Mouse (Mus musculus) forebrain, embryonic 14.5 days (tissue): Measurements from ENCODE around the gene Prr13. TPM values are rescaled to one million over a fixed set of nuclear protein-coding genes. Genes with fewer than 3 reads are reported as not detected.

Experiments
- ATAC-seq: fragments of 200-750 bp; cut with Nextera tagmentation; 2 replicates; pipeline ENCODE4 v1.8.0; 2017; ENCODE audit warnings: mild to moderate bottlenecking, moderate library complexity
- DNase-seq: peaks from one replicate; pipeline ENCODE4 v3.0.0-alpha.2; 2015; ENCODE audit warnings: low spot score
- H3K27ac ChIP-seq: fragments of 300-500 bp; sonication (generic); 2 replicates; pipeline ENCODE4 v1.5.1; 2014; ENCODE audit warnings: low read depth, mild to moderate bottlenecking, control low read depth, low read length, moderate library complexity
- H3K27me3 ChIP-seq: fragments of 300-500 bp; sonication (generic); replicated peaks from 2 replicates; pipeline ENCODE4 v1.6.1; 2014; ENCODE audit warnings: low read length, control low read depth, mixed read lengths; ENCODE audit not compliant: control insufficient read depth, insufficient read depth
- H3K36me3 ChIP-seq: fragments of 300-500 bp; sonication (generic); 2 replicates; pipeline ENCODE4 v1.6.1; 2014; ENCODE audit warnings: low read length, control low read depth; ENCODE audit not compliant: control insufficient read depth, insufficient read depth
- H3K4me1 ChIP-seq: fragments of 300-500 bp; sonication (generic); 2 replicates; pipeline ENCODE4 v1.6.1; 2014; ENCODE audit warnings: antibody characterized with exemption, low read length, control low read depth; ENCODE audit not compliant: control insufficient read depth, insufficient read depth
- H3K4me2 ChIP-seq: fragments of 300-500 bp; sonication (generic); 2 replicates; pipeline ENCODE4 v1.6.1; 2014; ENCODE audit warnings: mild to moderate bottlenecking, control low read depth, low read length
- H3K4me3 ChIP-seq: fragments of 300-500 bp; sonication (generic); 2 replicates; pipeline ENCODE4 v1.5.1; 2014; ENCODE audit warnings: low read depth, low read length, control low read depth
- H3K9ac ChIP-seq: fragments of 300-500 bp; sonication (generic); 2 replicates; pipeline ENCODE4 v1.6.1; 2014; ENCODE audit warnings: mild to moderate bottlenecking, low read length, control low read depth, moderate library complexity
- H3K9me3 ChIP-seq: fragments of 300-500 bp; sonication (generic); replicated peaks from 2 replicates; pipeline ENCODE4 v1.6.1; 2016; ENCODE audit warnings: low read length, control low read depth, mixed read lengths; ENCODE audit not compliant: control insufficient read depth
- WGBS: fragments of 180-500 bp; shearing (Covaris S2); extraction: QIAGEN DNeasy Blood & Tissue Kit; methylation state at CpG from one replicate; pipeline ENCODE4 v1.1.7; 2014; 5-methylcytosine and 5-hydroxymethylcytosine counted together
- polyA plus RNA-seq: library from polyadenylated mRNA; unstranded; fragments of >200 nt; fragmentation: Nextera tagmentation; extraction: Ambion mirVana; gene quantifications from 2 replicates; pipeline ENCODE4 v1.2.1, GENCODE M21; 2014

Prr13 gene
- polyA plus RNA-seq, 1 experiment from 2014 or later: 116 TPM

DNA sequence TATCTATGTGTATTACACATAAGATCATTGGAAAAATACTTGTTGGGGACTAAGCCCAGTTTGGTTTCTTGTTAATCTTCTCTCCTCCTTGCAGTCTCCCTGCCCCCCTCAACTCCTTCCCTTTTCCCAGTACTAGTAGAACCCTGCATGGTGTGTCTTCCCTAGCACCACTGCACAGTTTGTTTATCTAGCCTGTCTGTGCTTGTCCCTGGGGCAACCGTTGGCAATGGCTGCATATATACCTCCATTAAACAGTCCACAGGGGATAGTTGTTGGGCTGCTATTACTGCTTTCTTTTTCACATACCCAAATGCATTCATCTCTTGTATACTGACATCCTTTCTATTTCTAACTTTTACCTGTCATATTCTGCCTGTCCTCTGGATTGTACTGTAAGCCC, 28.8 kb downstream of the Prr13 start:
- ATAC-seq (no peak), DNase-seq (no peak)
- no peak overlapping the region for H3K27ac ChIP-seq
- H3K4me2 ChIP-seq: no peak overlapping the region
- no peak overlapping the region for H3K9ac ChIP-seq
- H3K4me1 ChIP-seq: no peaks in the 10 kb centered on the region
- WGBS: 91% methylated on average over 1 of the region's 1 CpGs
- H3K36me3 ChIP-seq: peaks cover 89% of the 10 kb centered on the region
- no peaks in the 10 kb centered on the region for H3K9me3 ChIP-seq
- H3K4me3 ChIP-seq: no peak overlapping the region
- H3K27me3 ChIP-seq: no peaks in the 10 kb centered on the region

DNA sequence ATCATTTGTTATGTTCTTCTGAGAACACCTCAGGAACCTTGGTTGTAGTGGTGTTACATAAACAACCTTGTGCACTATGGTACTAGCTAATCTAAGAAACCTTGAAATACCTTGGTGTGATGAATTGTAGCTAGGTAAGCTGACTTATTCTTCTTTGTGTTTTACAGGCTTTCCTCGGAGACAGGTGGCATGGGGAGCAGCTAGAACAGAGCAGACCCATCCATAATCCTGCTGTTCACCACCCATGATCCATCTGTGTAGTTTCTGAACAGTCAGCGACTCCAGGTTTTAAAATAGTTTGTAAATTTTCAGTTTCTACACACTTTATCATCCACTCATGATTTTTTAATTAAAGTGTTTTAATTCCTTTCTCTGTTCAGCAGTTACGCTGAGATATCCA, 39.5 kb downstream of the Prr13 start:
- no peak for DNase-seq
- Histone ChIP-seq H3K9me3 (no peaks in the 10 kb centered on the region), H3K4me3 (no peak overlapping the region), H3K9ac (no peak overlapping the region), H3K27me3 (no peaks in the 10 kb centered on the region), H3K4me2 (no peak overlapping the region), H3K36me3 (peaks cover 97% of the 10 kb centered on the region), H3K4me1 (no peaks in the 10 kb centered on the region), H3K27ac (no peak overlapping the region)
- 87% methylated on average over 3 of the region's 3 CpGs for WGBS
- no peak for ATAC-seq

DNA sequence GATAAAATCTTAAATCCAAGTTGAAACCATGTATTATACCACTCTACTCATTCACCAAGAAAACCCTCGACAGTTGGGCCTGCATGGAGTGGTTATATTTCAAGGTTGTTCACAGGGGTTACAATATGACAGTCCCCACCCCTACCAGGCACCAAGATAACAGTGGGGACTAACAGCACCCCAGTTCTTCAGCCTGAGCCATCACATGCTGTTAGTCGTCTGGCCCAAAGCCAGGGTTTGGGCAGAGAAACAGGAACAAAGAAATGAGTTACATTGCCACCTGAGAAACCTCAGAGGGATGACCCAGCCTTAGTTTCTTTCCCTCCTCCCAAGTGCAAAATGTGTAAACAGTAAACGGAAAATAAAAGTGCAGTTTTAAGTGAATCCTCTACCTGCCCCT, 40.5 kb downstream of the Prr13 start:
- DNase-seq: no peak
- Histone ChIP-seq H3K36me3 (peaks cover 97% of the 10 kb centered on the region), H3K4me3 (no peak overlapping the region), H3K4me2 (no peak overlapping the region), H3K9ac (no peak overlapping the region), H3K27me3 (no peaks in the 10 kb centered on the region), H3K27ac (no peak overlapping the region), H3K4me1 (no peaks in the 10 kb centered on the region), H3K9me3 (no peaks in the 10 kb centered on the region)
- no peak for ATAC-seq
- 59% methylated on average over 3 of the region's 3 CpGs for WGBS

DNA sequence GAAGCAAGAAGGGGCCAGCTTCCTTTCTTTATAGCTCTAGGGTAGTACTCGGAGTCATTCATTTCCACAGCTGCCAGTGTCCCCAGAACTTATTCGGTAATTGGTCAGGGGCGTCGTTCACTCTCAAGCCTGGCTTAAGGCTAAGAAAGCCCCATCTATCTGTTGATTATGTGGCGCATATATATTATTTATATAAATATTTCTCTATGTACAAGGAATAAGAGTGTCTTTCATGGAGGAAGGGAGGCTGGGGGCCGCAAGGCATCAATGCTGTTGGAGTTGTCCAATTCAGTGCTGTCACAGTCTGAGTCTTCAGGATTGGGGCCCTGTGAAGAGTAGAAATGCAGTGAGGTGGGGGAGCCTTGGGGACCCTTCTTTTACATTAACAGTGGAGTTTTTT, 41.0 kb downstream of the Prr13 start:
- DNase-seq (no peak), ATAC-seq (no peak)
- no peaks in the 10 kb centered on the region for H3K4me1 ChIP-seq
- no peaks in the 10 kb centered on the region for H3K27me3 ChIP-seq
- H3K9ac ChIP-seq: no peak overlapping the region
- H3K36me3 ChIP-seq: peaks cover 97% of the 10 kb centered on the region
- no peaks in the 10 kb centered on the region for H3K9me3 ChIP-seq
- H3K27ac ChIP-seq: no peak overlapping the region
- no peak overlapping the region for H3K4me3 ChIP-seq
- H3K4me2 ChIP-seq: no peak overlapping the region
- WGBS: 92% methylated on average over 6 of the region's 6 CpGs

DNA sequence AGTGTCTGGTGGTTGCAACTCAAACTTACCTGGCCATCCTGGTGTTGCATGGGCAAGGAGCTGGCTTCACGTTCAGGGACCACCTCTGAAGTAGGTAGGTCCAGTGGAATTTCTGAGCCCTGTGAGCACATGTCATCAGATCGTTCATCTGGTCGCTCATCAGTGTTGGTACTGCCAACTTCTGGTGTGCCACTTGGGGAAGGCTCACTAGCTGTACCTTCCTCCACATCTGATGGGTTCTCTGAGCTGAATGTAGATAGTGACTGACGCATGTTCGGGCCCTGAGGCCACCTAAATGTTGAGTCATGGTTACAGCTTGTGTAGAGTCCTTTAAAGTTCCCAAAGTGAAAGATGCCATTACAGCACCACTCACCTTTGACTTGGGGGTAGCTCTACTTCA, 41.7 kb downstream of the Prr13 start:
- Histone ChIP-seq H3K27ac (no peak overlapping the region), H3K9me3 (no peaks in the 10 kb centered on the region), H3K27me3 (no peaks in the 10 kb centered on the region), H3K4me3 (no peak overlapping the region), H3K9ac (no peak overlapping the region), H3K36me3 (peaks cover 97% of the 10 kb centered on the region), H3K4me2 (no peak overlapping the region), H3K4me1 (no peaks in the 10 kb centered on the region)
- DNase-seq (no peak), ATAC-seq (no peak)
- WGBS: 87% methylated on average over 5 of the region's 5 CpGs

DNA sequence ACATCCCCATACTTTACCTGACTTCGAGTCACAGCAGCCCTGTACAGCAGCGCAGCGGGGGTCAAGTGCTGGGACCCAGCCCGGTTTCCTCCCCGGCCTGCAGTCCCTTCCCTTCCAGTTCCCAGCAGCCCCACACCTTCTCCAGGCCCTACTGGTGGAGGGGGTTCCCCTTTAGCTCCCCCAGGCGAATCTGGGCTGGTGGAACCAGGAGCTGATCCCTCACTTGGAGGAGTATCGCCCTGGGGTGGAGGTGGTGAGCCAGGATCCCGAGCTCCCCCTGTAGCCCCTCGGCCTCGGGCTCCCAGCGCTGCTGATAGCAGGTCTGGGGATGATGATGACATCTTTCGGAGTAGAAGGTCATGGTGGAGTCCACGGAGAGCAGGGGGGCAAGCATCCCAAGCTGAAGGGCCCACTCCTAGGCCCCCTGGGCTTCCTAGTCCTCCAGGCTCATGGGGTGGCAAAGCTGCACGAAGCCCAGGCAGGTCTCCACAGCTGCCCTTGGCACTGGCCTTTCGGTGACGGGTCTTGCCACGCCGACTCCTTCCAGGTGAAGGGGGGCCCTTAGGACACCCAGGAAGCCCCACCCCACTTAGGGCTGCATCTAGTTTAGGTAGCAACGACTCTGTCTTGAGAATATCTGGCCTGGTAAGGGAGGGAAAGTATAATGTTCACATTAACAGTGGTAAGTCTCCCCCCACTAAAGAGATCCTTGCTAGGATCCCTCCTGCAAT, 42.4 kb downstream of the Prr13 start:
- Histone ChIP-seq H3K4me3 (no peak overlapping the region), H3K27ac (no peak overlapping the region), H3K9me3 (no peaks in the 10 kb centered on the region), H3K4me1 (no peaks in the 10 kb centered on the region), H3K9ac (no peak overlapping the region), H3K36me3 (peaks cover 98% of the 10 kb centered on the region), H3K4me2 (no peak overlapping the region), H3K27me3 (no peaks in the 10 kb centered on the region)
- ATAC-seq (no peak), DNase-seq (no peak)
- WGBS: 91% methylated on average over 19 of the region's 19 CpGs

DNA sequence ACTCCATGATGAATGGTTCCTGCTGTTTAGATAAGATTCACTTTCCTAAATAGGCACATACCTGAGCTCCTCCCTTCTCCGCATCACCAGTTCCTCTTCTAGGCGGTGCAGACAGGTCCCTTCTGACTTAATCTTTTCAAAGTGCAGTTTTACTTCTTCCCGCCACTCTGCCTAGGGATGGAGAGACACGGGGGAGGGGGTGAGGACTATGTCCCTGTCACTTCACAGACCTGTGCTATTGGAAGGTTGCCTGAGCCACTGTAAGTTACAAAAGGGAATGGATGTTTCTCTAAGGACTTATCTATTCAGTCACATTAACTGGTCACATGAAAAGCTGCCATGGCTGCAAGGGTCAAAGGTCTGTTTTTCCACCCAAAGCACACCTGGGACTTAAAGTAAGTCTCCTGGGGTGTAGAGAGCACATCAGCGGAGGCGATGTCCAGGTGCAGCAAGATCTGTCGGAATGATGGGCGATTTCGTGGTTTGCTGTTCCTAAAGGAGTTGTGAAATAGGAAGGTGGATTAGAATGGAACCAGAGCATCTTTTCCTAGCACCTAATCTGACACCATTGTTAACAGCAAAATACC, 43.5 kb downstream of the Prr13 start:
- Histone ChIP-seq H3K4me1 (no peaks in the 10 kb centered on the region), H3K4me2 (no peak overlapping the region), H3K27me3 (no peaks in the 10 kb centered on the region), H3K36me3 (peaks cover 94% of the 10 kb centered on the region), H3K4me3 (no peak overlapping the region), H3K27ac (no peak overlapping the region), H3K9me3 (no peaks in the 10 kb centered on the region), H3K9ac (no peak overlapping the region)
- ATAC-seq: no peak
- DNase-seq: no peak
- WGBS: 82% methylated on average over 9 of the region's 9 CpGs

DNA sequence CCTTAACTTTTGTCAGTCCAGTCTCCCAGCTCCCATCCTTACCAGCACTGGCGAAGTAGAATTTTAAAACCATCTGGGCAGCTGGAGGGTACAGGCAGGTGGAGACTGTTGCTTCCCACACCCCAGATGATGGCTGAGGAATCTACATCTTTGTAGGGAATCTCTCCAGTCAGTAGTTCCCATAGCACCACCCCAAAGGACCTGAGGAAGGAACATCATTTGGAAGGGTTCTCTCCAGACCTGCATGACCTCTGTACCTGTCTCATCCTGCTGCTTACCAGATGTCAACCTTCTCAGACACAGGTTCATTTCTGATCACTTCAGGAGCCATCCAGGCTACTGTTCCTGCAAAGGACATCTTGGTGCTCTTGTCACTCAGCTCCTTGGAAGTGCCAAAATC, 44.6 kb downstream of the Prr13 start, which contains the start of gene Gm10337:
Gene Gm10337 (plus strand): TSS at position 276 of the 400 bp plus-strand sequence.
- H3K9ac ChIP-seq: no peak within 1 kb of the TSS
- WGBS: 88% methylated on average over 1 of the region's 1 CpGs
- H3K36me3 ChIP-seq: peaks cover 91% of the 10 kb centered on the region
- DNase-seq: no peak
- no peaks in the 10 kb centered on the region for H3K27me3 ChIP-seq
- ATAC-seq: no peak
- H3K4me1 ChIP-seq: no peaks in the 10 kb centered on the region
- H3K4me2 ChIP-seq: no peak within 1 kb of the TSS
- no peak within 1 kb of the TSS for H3K4me3 ChIP-seq
- no peak within 1 kb of the TSS for H3K27ac ChIP-seq
- no peaks in the 10 kb centered on the region for H3K9me3 ChIP-seq
